Mouse (Mus musculus) layer of hippocampus, adult 2 months (tissue): ENCODE results near the gene Slc25a39. TPM values are rescaled to one million over a fixed set of nuclear protein-coding genes. Genes with fewer than 3 reads are reported as not detected.
A peak's percentile ranks its signal among the peaks of the same experiment; 100 is the strongest.
"Not testable (repeated sequence)": the region's sequence is repeated elsewhere in the genome, so short reads cannot be mapped to it uniquely, and the experiment has no call there.

ENCODE experiments used
- DNase-seq, 2 experiments: peaks; one replicate each; pipeline ENCODE4 v3.0.0; 2022; ENCODE audit warnings: low spot score in 2 of 2
- H3K27ac ChIP-seq: fragments of 200-600 bp; 2 replicates; pipeline ENCODE4 v1.8.1; 2022
- H3K4me3 ChIP-seq: fragments of 200-600 bp; 2 replicates; pipeline ENCODE4 v1.8.1; 2022; ENCODE audit warnings: mild to moderate bottlenecking
- CTCF ChIP-seq: fragments of 200-600 bp; conservative IDR thresholded peaks from 2 replicates; pipeline ENCODE4 v1.8.1; 2022; ENCODE audit warnings: antibody characterized with exemption, mild to moderate bottlenecking, moderate library complexity
- total RNA-seq, 2 experiments: library from RNA; stranded (reverse); gene quantifications; 2 replicates each; pipeline ENCODE4 v1.2.3; 2021

The Slc25a39 gene
- total RNA-seq, 2 experiments from 2014 or later: 62.5 to 62.6 TPM

DNA sequence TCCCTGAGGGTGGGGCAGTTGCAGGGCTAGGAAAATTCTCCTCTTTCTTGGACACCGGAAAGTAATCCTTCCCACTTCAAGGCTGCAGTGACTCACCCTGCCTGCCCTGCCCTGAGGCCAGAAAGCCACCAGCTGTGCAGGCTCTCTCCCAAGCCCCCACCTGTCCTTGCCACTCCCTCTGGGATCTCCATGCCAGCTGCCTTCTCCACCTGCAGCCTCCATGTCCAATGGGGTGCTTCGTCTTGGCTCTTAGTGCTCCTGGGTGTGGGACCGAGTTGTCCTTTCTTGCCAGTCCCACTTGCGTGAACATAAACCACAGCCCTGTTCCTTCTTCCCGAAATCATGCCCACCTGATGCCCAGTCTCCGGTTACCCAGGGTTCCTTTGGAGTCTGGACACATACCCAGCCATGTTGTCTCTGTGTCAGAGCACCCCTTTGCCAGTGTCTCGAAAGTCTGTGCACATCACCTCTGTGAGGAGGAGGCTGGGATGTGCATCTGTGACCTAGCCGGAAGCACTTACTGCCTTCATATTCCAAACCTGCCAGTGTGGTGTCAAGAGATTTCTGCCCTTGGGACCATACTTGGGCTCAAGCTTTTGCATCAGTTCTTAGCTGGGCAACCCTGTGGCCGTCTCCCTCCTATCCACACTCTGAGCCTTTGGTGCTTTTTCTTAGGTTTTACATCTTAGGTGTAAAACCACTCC is 13.2 kb downstream of the Slc25a39 start:
- H3K27ac ChIP-seq: peak overlapping the region; percentile 99
- DNase-seq: no peak
- TF ChIP-seq CTCF: no peak
- peak overlapping the region; percentile 88 for H3K4me3 ChIP-seq

DNA sequence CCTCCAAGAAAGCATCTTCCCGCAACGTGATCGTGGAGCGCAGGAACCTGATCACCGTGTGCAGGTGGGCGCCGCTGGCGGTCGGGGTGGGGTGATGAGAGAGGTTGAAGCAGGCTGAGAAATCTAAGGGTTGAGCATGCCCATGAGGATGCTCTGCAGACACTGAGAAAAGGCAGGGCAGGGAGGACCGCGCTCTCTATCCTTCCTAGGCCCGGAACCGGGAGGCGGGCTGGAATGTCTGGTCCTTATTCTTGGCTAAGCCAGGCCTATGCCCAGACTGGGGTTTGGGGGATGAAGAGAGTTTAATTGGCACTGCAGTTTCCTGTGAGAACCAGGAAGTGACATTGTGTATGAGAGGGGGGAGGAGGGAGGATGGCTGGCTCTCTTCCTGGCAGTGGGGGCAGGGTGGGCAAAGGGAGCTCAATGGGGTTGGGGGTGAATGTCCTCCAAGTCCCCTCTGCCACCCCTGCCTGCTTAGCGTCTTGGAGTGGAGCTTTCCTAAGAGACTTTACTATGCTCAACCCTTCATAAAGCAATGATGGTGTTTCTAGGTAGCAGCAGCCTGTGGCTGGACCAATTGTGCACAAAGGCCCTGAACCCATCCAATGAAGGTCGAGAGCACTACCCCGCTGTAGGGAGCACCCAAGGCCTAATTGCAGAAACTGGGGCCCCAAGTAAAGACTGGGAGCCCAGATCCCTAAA is 13.9 kb downstream of the Slc25a39 start:
- H3K27ac ChIP-seq: peak overlapping the region; percentile 99
- H3K4me3 ChIP-seq: peak overlapping the region; percentile 88
- no peak for TF ChIP-seq CTCF
- peak; percentile 63 to 77 for DNase-seq

DNA sequence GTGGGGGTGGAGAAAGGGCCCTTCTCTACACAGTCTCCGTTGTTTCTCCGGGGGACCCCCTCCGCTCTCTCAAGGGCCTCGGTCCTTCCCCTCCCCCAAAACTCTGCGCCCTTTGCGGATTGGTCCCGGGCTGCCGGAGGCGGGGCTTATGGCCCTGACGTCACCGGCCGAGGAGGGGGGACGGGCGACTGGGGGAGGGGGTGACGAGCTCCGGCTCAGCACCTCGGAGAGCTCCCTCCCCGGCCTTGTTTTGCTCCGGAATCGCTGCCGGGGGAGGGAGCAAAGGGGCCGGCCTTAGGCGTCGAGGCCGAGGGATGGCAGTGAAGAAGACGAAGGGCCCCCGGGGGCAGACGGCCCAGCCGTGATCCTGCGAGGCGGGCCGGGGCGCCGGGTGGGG is 14.5 kb downstream of the Slc25a39 start, which contains the start of gene Rundc3a:
Gene Rundc3a (plus strand): TSS at position 166 of the 397 bp plus-strand sequence.
- Histone ChIP-seq H3K4me3 (peak within 1 kb of the TSS; percentile 88), H3K27ac (peak within 1 kb of the TSS; percentile 99)
- DNase-seq: peak; percentile 96 to 98
- no peak for TF ChIP-seq CTCF

DNA sequence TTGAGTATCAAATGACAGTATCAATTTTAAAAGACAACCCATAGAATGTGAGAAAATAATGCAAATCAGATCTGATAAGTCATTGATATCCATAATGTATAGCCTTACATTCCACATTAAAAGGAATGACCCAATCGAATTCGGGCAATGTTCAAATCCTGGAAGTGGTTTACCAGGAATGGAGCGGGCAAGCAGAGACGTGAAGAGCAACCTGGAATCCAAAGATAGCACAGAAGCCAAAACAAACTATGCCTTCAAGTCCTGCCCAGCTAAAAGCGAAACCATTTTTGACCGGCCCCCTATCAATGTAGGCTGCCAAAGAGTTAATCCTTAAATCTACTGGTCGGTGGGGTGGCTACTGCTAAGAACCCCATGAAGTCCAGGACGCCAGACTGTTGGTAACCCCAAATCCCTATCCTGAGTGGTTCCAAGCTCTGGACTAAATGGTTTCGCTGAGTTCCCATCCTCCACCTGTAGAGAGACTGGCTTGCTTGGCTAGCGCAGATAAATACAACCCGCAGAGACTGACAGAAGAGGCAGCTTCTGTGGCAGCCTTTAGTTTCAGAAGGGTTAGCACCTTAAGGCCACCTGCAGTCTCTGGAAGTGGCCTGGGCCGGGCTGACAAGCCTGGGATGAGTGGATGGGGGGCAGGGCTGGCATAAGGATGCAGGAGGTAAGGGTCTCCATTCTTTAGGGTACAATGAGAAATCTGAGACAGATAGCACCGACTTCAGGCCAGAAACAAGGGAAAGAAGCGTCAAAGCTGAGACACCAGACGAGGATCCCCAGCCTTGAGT is 15.1 kb downstream of the Slc25a39 start:
- Histone ChIP-seq H3K4me3 (peak overlapping the region; percentile 88), H3K27ac (peak overlapping the region; percentile 99)
- no peak for TF ChIP-seq CTCF
- DNase-seq: no peak

DNA sequence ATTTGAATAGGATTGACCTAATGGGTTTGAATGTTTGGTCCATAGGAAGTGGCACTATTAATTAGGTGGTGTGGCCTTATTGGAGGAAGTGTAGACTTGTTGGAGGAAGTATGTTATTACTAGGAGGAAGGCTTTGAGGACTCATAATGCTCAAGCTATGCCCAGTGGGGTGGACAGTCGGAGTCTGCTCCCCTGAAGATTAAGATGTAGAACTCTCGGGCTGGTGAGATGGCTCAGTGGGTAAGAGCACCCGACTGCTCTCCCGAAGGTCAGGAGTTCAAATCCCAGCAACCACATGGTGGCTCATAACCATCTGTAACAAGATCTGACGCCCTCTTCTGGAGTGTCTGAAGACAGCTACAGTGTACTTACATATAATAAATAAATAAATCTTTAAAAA is 18.3 kb downstream of the Slc25a39 start:
- DNase-seq, H3K4me3 ChIP-seq, H3K27ac ChIP-seq: not testable (repeated sequence)

GRCm38 (mm10) chr11:102386121-102386520 is 21.6 kb downstream of the Slc25a39 start:
- TF ChIP-seq CTCF: no peak
- no peak overlapping the region for H3K4me3 ChIP-seq
- no peak overlapping the region for H3K27ac ChIP-seq
- no peak for DNase-seq

DNA sequence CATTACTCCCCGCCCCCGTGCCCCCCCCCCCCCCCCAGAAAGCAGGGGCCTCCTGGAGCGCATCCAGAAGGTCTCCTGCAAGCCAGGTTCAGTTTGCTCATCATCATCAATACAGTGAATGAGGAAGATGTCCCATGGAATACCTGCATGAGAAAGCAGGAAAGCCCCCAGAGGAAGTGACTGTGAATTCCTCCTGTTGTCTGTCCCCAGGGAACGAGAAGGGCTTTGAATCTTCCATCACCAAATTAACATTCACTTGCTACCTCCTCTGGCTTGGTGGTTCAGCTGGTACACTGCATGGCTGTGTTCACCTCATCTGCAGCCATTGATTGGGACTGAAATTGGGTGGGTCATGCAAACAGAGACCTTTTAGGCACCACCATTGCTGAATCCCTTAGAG is 22.7 kb downstream of the Slc25a39 start:
- Histone ChIP-seq H3K27ac (no peak overlapping the region), H3K4me3 (no peak overlapping the region)
- no peak for TF ChIP-seq CTCF
- DNase-seq: no peak

- Histone ChIP-seq H3K4me3 (no peak overlapping the region), H3K27ac (no peak overlapping the region)
- TF ChIP-seq CTCF: no peak
- DNase-seq: no peak
Measured at GRCm38 (mm10) chr11:102384418-102384817, 23.3 kb downstream of the Slc25a39 start.

DNA sequence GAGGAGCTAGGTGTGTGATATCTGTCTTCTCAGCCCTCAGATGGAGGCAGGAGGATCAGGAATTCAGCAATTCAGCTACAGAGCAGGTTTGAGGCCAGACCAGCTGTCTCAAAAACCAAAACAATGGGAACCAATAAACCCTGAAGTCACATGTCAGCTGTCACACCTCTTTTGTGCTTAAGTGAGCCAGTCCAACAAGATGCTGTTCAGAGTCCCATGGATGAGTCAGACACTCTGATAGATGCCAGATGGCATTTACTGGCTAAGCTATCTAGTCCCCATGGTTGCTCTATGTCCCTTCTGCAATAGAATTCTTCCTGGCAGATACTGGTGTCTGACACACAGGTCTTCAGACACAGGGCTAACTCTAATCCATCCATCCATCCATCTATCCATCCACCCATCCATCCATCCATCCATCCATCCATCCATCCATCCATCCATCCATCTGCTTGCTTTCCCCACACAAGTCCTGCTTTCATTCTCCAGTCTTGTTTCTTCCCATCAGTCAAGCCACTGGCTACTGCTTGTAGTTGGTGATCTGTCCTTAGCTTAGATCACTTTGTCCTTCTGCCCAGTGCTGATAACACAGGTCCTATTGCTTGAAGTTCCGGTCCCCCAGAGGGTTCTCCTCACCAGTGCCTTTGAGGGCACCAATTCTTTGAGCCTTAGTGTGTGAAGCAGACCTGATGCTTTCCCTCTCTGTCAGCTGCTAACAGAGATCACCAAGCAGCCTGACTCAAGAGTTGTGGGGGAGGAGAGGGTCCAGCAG is 24.2 kb downstream of the Slc25a39 start:
- no peak for DNase-seq
- no peak for TF ChIP-seq CTCF
- peak overlapping the region; percentile 36; the same call in 1 of the 2 replicates for H3K27ac ChIP-seq
- no peak overlapping the region for H3K4me3 ChIP-seq

DNA sequence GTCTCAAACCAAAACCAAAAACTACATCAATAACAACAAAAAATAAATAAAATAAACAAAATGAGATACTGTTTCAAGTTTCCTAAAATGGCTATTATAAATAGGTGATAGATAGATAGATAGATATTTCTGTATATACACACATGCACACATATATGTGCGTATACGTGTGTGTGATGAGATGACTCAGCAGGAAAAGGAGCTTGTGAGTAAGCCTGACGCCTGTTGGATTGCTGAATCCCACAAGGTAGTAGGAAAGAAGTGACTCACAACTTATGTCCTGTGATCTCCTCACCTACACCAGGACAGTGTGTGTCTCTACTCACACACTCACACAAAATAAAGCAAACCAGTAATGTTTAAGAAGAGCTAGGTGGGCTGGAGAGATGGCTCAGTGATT is 25.0 kb downstream of the Slc25a39 start:
- Histone ChIP-seq H3K27ac (no peak overlapping the region), H3K4me3 (no peak overlapping the region)
- DNase-seq: no peak
- no peak for TF ChIP-seq CTCF

DNA sequence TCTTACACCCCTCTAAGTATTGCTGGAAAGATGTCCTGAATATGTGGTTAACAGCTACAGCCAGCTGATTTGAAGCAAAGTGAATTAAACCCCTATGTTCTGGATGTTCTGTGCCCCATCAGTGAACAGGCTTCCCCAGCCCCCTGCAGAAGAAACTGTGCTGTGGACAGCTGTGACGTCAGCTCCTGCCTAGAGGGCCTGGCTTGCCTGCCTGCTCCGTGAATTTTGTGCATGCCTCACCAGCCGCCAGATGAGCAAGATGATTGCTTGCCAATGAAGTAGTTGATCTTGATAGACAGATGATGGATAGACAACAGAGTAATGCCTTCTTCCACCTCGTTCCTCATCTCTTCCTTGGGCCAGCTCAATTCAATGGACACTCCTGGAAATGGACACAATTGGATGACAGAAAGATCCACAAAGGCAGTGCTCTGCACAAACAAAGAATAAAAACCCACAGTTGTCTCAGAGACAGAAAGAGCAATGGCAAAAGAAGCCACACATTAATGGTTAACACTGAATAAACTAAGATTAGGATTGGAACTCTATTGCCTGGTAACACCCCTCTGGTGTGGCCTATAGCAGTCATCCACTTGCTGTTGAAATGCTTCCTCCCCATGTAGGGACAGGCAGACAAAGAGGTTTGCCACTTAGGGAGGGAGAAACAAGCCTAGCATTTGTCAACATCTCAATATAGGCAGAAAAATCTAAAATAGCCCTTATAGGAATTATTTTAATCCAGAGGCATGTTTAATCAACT is 26.2 kb downstream of the Slc25a39 start:
- no peak for TF ChIP-seq CTCF
- no peak for DNase-seq
- Histone ChIP-seq H3K4me3 (no peak overlapping the region), H3K27ac (no peak overlapping the region)

DNA sequence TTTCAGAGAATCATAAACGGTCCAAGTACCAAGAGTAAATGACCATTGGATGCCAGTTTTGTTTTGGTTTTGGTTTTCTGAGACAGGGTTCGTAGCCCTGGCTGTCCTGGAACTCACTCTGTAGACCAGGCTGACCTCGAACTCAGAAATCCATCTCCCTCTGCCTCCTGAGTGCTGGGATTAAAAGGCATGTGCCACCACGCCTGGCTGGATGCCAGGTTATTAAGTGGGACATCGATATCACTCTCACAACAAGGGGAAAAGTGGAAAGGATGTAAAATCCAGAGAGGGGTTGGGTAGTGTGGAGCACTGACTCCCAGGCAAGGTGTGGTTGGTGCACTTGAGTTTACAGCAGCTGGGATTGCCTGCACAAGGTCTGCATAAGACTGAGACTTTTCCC is 27.7 kb downstream of the Slc25a39 start:
- no peak for TF ChIP-seq CTCF
- H3K27ac ChIP-seq: no peak overlapping the region
- H3K4me3 ChIP-seq: no peak overlapping the region
- DNase-seq: no peak
